Mouse (Mus musculus): ENCODE results near the gene Hnrnpa1.

The Hnrnpa1 gene

DNA sequence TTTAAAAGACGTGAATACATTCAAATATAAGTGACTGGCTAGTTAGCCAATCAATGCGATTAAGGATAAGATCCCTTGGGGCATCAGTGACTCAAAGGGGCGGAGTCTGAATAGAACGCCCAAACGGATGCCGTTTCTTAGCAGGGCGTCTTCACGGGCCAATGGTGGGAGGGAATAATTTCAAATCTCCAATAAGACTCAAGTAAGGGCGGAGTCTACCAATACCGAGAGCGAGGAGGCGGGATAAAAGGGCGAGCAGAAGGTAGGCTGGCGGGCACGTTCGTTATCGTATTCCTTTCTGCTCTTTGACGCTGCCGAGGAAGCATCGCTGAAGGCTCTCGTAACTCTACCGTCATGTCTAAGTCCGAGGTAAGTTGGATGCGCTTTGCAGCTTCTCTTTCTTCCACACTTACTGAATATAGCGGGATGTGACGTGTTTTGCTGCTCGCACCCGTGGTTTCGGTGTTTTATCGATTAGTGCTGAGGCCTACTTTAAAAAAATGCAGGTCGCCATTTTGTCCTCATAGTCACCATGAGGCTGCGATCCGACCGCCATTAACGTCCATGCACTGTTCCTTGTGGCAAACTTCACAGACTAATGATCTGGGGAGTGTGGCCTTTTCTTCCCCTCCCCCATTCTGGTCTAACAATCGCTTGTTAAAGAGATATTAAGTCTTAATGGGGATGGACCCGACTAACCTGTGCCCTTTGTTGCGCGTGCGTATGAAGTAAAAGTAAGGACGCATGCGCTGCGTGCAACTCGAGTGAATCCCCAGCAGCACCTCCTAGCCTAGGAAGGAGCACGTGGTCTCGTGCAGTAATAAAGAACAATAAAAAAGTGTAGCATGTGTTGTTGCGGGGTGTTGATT lies at the start of gene Hnrnpa1:
Gene Hnrnpa1, plus strand, starts transcription at position 273 of the 869 bp plus-strand sequence.
- DNase-seq: peak; percentile 94

DNA sequence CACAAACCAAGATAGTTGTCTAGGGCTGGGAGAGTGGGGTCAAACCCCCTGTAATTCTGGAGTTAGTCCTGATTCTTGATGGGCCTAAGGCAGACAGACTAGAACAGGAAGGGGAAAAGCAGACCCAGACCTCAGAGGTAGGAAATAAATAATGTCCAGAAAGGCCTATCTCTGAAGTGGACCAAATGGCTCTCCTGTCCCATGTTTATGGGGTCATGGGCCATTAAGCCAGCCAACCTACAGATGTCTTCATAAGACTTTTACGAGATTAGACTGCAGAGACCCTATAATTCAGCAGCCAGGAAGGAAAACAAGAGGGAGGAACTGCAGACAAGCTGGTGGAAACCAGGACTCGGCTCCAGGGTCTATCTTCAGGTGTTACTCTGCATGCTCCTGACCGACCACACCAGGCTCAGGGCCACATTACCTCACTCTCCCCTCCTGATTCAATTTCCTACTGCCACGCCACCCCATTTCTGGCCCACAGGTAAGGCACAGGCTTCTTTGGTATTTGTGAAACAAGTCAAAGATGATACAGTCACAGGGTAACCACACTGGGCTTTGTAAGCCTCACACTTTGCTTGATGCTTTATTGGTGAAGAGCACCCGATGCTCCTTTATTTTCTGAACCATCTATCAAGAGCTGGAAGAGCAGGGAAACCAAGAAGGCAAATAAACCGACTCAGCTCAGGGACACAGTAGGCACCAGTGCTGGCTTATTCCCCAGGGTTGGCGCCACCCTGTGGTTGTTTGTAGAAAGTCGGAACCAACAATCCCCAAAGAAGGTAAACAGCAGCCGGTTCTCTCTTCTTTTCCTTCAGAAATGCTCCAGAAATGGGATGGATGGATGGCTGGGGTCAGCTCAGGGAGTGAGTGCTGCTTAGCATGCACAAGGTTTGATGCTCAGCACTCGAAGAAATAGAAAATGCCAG lies 49.4 kb upstream of the Hnrnpa1 start:
- peak; percentile 67 to 85 for DNase-seq

DNA sequence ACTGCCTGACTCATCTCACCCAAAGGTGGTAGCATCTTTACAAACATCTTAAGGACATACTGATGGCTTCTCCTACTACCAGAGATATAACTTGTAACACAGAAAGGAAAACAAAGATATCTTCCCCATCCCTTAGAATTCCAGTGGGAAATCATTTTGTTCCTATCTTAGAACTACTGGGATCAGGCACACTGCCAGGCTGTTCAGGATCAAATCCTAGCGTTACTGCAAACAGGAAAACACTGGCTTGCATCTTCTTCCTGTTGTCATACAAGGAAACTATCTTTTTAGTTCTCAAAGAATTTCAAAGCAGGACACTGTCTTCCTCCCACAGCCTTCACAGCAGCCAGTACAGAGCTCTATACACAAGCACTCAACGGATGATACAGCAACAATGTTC lies 46.6 kb upstream of the Hnrnpa1 start:
- no peak for DNase-seq

DNA sequence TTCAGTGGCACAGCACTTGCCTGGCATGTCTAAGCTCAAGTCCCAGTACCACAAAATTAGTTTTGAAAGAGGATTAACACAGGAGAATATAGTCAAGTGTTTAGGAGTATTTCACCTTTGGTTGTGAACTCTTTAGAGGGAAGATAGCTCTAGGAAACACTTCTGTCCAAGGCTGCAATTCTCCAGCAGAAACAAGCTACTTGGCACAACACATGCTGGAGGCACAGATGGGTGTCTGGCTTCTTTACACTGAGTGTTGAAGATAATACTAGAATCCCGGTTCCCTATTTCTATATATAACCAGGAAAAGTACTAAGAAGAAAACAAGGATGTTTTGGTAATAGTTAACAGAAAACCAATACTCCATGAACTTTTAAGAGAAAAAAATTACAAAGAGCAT lies 43.4 kb upstream of the Hnrnpa1 start:
- no peak for DNase-seq

DNA sequence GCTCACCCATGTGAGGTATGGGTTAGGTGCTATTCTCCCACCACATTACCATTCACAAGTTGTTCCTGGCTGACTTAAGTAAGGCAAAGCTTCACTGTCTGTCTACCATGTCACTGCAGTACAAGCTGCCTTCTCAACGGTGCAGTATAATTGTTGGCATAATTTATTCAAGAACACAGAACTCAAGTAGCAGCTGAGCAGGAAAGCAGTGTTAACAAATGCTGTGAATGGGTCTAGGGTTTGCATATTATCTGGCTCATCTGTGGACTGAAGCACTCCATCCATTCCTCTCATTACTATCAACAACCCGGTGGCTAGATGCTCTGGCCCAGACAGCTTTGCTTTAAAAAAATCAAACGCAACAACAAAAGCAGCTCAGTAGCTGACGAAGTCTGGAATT lies 42.4 kb upstream of the Hnrnpa1 start:
- DNase-seq: no peak

DNA sequence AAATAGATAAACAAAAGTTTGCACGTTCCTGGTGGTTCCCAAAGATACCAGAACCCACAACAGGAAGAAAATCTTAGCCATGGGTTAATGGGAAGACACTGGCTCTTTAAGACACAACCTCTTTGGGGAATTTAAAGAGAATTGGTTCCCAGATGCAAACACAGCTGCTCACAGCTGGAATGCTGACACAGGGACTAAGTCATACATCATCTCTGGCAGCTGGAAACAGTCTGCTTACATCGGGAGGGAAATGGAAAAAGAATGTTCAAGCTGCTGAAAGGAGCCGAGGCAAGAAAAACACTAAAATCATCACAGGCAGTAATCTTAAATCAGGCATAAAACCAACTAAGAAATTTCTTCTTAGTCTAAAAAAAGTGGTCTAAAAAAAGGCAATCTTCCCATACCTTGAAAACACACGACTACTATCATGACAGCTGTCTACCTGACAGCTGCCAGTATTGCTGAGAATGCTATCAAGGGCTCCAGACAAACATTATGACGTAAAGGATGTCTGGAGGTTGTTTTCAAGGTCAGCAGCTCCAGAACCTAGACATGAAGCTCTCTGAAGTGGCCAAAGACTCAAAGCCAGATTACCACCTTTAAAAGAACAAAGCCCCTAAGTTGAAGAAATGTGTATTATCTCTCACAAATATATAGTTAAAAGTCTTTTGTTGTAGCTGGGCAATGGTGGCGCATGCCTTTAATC lies 38.0 kb upstream of the Hnrnpa1 start:
- no peak for DNase-seq

DNA sequence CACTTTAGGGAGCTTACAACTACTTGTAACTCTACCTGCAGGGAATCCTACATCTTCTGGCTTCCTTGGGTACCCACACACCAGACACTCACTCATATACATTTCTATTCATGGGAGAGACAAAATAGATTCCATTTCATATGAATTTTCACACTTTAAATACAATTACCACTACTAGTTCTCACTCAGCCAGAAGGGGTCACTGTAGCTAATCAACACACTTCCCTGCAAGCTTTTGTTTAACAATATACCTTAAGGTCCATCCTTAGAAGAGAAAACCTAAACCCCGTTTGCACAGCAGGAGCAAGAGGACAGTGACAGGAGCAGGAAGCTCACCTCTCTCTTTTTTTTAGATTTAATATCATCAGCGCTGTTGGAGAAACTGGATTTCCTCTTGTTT lies 35.1 kb upstream of the Hnrnpa1 start:
- no peak for DNase-seq

DNA sequence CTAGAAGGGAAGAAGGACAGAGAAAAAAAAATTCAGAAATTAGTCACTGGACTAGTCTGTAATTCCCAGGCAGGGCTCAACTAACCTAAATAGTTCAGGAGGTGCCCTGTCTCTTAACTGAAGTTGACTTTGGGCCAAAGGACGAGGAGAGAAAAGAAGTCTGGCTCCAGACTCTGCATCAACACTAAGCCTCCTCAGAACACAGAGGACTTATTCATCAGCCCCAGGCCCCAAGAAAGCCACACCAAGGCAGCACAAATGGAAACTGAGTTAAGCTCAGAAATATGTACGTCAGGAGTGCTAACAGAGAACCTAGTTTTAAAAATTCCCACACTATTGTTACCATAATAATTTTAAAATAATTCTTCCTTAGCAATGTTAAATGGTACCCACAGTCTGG lies 26.1 kb upstream of the Hnrnpa1 start:
- no peak for DNase-seq

DNA sequence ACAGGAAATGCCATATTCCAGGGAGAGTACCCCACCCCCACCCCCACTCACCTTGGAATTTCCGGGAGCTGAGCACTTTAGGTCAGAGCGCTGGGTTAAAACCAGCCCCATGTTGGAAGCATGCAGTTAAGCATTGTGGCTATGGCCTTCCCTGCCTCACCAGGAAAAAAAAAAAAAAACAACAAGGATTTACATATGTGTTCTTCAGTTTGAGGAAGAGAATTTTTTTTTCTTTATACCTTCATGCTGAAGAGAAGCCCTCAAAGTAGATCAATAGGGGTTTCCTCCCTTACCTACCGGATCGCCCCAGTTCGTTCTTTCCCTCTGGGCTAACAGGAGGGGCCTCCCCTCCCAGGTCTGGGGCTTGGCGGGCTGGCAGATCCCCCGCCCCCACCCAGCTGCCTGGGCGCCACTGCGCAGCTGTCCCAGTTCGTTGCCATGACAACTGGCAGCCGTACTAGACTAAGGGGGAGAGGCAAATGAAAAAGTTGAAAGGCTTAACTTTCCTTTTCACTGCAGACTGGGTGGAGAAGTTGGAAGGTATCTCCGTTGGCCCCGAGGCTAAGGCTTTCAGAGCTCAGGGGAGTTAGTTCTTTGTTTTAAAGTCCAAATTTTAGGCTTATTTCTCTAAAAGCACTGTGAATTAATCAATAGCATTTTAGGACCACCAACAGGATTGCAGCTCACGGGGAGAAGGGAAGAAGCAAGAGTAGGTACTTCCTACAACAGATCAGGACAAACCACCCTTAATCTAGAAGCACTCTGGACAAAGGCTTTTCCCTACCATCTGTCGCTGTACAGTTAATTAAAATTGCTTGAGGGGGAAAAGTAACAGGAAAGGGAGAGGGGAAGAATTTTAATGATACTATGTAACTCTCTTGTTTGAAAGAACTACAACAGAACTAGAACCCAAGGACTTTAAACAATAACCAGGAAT lies 25.0 kb upstream of the Hnrnpa1 start:
- peak; percentile 72 to 80 for DNase-seq

DNA sequence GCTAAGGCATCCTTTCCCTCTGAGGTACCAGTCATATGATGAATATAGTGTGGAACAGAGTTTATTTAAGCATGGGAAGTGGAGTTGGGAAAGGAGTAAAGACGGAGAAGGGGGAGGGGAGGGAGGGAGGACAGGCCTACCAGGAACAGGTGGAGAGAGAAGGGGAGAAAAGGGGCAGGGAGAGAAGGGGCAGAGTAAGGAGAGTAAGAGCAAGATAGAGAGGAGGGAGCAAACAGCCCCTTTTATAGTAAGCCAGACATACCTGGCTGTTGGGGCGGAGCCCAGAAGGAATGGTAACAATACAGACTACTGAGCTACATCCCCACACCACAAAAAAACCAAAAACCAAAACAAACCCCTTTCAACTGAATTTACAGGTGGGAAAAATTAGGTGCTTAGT lies 24.2 kb upstream of the Hnrnpa1 start:
- no peak for DNase-seq

DNA sequence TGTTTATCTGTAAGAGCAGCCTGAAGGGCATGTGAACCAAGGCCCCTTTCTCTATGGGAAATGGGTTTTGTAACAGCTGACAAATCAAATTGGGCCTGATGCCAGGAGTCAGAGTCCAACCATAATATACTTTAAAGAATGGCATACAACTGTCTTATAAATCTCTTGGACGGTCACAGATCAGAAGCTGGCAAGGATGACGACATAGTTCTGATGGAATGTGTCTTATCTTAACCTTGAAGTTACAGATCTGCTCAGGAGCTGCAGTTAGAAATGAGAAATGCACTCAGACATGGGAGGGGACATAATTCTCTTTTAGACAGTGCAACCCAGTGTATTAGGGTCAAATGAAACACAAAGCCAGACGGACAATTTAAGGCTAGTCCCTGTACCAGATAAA lies 19.4 kb upstream of the Hnrnpa1 start:
- no peak for DNase-seq

DNA sequence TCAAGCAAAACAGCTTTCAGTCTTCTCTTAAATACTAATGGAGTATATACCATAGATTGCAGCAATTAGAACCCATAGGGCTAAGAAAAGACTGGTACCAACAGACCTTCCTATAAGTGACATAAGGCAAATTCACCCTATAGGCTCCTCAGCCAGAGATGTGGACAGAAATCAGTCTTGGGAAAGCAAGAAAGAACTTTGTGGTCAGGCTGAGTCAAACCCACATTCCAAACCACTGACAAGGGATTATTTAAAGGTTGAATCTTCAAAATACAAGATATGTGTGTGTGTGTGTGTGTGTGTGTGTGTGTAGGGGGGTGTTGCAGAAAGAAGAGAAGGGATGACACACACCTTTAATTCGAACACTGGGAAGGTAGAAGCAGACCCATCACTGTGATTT lies 18.8 kb upstream of the Hnrnpa1 start:
- no peak for DNase-seq

DNA sequence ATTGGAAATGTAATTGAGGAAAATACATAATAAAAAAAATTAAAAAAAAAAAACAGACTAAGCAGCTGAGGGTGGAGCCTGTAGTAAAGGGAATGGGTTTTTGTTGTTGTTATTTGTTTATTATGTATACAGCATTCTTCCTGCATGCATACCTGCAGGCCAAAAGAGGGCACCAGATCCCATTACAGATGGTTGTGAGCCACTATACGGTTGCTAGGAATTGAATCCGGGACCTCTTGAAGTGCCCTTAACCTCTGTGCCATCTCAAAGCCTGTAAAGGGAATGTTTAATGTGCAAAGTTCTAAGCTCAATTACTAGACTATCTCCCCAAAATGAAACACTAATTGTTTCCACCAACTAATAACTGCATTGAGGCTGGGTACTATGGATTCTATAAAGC lies 16.1 kb upstream of the Hnrnpa1 start:
- DNase-seq: no peak

DNA sequence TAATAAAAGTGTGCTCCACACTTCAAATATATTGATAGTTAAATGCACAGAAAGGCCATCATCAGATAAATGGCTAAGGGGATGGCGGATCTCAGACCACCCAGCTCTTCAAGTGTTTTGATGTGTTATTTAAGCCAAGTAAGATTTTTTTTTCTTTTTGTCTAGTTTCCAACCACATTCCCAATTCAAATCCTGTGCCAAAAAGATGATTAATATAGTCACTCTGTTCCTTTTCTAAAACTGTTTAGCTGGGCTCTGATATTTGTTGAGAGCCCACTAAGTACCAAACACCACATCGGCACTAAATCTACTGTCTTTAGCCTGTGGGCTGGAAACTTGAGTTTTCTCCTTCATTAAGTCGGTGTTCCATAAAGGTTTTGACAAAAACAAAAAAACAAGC lies 13.2 kb upstream of the Hnrnpa1 start:
- DNase-seq: no peak

DNA sequence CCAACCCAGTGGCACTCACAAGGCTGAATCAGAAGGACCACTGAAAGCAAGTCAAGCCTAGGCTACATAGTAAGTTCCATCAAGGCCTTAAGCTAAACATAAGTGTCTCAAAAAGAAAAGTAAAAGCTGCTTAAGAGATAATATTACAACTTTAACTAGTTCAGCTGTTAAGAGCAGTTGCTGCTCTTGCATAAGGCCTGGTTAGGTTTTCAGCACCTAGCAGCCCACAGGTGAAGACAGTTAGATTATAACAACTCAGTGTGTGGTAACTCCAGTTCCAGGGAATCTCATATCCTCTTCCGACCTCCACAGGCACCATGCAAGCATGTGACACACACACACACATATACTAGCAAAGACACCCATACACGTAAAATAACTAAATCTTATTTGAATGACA lies 12.7 kb upstream of the Hnrnpa1 start:
- no peak for DNase-seq

DNA sequence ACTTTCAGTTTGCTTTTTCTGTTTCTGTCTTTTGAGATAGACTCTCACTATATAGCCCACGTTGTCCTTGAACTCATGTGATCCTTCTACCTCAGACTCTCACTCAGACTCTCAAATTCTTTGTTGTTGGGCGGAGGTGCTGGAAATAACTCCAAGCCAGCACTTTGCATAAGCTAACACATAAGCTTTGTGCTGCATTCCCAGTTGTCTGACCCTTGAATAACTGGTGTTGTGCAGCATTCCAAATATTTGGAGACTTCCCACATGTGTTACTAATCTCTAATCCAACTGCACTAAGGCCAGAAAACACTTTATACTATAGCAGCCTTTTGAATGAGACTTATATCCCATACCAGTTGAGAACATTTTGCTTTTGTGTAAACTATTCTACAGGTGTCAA lies 11.3 kb upstream of the Hnrnpa1 start:
- DNase-seq: no peak

DNA sequence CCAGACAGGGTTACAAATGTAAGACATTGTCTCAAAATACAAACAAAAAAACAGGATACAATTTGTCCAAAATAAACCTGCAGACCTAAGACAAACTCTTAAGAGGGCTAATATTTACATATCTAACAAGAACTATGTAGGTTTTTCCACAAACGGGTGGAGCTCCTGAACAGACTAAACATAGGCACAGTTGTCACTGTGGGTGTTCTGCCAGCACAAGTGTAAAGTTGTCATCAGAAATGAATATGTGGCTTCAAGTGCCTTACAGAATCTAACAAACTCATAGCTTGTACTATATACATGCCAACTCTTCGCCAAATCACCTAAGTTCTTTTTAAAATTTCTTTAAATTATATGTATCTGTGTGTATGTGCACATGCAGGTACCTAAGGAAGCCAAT lies 7.1 kb upstream of the Hnrnpa1 start:
- no peak for DNase-seq

DNA sequence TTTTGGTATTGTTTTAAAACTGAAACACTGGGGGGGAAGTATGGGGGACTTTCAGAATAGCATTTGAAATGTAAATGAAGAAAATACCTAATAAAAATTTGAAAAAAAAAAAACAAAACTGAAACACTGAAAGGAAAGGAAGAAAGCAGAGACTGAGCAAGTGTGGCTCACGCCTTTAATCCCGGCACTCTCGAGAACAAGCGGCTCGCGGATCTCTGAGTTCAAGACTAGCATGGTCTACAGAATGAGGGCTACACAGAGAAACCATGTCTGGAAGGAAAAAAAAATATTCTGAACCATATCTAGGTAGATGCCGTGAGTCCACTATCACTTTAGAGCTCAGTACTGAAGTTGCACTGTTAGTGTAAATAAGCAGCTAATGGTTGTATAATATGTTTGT lies 2.9 kb upstream of the Hnrnpa1 start:
- DNase-seq: no peak

DNA sequence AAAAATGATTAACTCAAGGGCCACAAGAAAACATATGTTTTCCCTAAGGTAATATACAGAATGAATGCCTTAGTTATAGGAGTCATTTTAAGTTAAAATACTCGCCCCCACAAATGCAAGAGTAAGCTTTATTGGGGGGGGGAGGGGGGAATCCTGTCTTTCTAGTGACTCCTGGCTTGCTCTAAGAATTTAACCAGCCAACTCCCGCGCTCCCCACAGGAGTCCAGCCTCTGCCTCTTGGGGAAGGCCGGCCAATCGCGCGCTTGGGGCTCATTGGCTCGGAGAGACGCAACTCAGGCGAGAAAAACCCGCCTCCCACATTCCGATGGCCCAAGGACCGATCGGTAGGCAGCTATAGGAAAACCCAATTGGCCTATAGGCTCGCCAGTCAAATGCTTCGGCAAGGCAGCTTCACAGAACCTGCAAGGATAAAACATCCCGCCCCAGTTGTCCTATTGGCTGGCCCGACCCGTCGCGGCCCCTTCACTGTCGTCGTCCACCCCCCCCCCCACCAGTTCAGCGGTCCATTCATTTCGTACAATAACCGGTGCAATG lies 1.0 kb upstream of the Hnrnpa1 start:
- DNase-seq: peak; percentile 96

DNA sequence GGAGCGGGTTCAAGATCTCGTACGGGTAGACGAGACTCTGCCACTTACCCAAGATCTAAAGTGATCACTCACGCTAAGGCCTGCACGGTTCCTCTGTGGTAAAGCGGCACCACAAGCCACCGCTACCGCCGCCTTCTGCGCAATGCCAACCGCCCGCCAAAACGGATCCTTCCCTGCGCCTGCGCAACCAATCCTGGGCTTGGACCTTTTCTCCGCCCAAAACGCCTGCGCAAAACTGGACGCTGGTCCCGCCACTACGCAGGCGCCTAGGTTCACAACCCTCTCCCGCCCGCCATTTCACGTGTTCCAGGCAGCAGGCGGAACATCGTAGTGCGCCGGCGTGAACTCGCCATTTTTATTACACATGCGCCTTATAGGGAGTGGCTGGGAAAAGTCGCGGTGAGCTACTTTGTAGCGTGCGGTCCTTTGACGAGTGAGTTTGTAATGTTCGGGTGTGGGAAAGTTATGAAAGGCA lies 510 bp upstream of the Hnrnpa1 start, which contains the start of gene Cbx5:
Gene Cbx5, minus strand, starts transcription at position 132 of the 475 bp plus-strand sequence.
- DNase-seq: peak; percentile 98

All from cerebellum, postnatal 14 days (tissue).